Mouse (Mus musculus) E14TG2a.4 (cell line): ENCODE results near the gene Tmem265.

ENCODE experiments used
- H3K27me3 ChIP-seq: 2 replicates; pipeline ENCODE4 v1.6.1; 2014; ENCODE audit warnings: low read length, control low read depth; ENCODE audit not compliant: insufficient read depth
- H3K36me3 ChIP-seq: 2 replicates; pipeline ENCODE4 v1.6.1; 2014; ENCODE audit warnings: low read length, control low read depth; ENCODE audit not compliant: insufficient read depth
- H3K4me1 ChIP-seq: replicated peaks from 2 replicates; pipeline ENCODE4 v1.6.1; 2014; ENCODE audit warnings: low read depth, low read length, control low read depth
- H3K4me3 ChIP-seq: replicated peaks from 2 replicates; pipeline ENCODE4 v1.5.1; 2014; ENCODE audit warnings: mild to moderate bottlenecking, low read length
- H3K9me3 ChIP-seq: 2 replicates; pipeline ENCODE4 v1.6.1; 2014; ENCODE audit warnings: low read length, control low read depth
- CTCF ChIP-seq: conservative IDR thresholded peaks from 2 replicates; pipeline ENCODE4 v1.5.1; 2014; ENCODE audit warnings: low read length
- NANOG ChIP-seq: IDR thresholded peaks from 2 replicates; pipeline ENCODE4 v1.6.1; 2014; ENCODE audit warnings: borderline replicate concordance, low read length, mixed read lengths
- POU5F1 ChIP-seq: IDR thresholded peaks from 2 replicates; pipeline ENCODE4 v1.6.1; 2014; ENCODE audit warnings: low read length, borderline replicate concordance

Gene Tmem265

DNA sequence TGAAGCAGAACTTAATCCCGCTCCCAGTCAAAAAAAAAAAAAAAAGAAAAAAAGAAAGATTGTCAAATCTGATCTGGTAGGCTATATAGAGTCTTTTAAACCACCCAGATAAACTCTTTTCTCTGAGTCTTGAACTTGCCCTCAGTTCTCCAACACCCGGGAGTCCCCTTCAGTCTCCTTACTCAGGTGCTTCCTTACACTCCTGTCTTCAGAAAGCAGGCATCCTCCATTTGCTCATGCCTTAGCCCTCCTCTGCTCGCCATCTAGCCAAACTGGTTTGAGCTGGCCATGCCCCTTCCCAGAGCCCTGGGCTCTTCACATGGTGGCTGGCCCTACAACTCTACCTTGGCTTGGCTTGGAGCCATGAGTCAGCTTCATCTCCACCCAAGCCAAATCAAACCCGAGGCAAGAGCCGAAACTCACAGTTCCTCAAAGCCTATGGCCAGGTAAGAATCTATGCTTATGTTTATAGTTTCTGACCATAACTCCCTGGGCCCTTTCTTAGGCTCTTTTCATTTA is at the start of gene Tmem265:
Gene Tmem265, plus strand, starts transcription at position 51 of the 519 bp plus-strand sequence.
- peak within 1 kb of the TSS; percentile 54 for H3K4me3 ChIP-seq
- peaks cover 41% of the 10 kb centered on the region for H3K4me1 ChIP-seq
- H3K9me3 ChIP-seq: no peaks in the 10 kb centered on the region
- peaks cover 94% of the 10 kb centered on the region for H3K36me3 ChIP-seq
- no peaks in the 10 kb centered on the region for H3K27me3 ChIP-seq
- TF ChIP-seq NANOG (no peak), POU5F1 (no peak), CTCF (no peak)

DNA sequence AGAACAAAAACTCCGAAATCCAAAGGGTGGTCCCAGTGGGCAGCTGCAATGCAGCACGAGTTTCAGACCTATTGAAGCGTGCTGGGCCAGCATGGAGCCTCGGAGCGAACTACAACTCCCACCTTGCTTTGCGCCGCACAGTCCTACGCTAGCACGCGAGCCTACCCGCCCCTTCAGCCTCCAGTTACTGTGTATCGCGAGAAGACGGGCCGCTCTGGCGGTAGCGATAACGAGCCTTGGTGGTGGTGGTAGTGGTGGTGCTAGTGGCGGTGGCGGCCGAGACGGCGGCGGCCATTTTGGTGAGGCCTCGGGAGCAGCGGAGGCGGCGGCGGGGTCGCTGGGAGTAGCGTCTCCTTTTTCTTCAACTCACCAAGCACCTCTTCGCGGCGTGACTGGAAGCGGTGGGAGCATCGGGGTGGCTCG is 49.4 kb upstream of the Tmem265 start, which contains the start of gene Srcap:
Gene Srcap, plus strand, starts transcription at position 176 of the 423 bp plus-strand sequence.
- TF ChIP-seq NANOG (no peak), POU5F1 (no peak), CTCF (no peak)
- Histone ChIP-seq H3K36me3 (peaks cover 37% of the 10 kb centered on the region), H3K27me3 (no peaks in the 10 kb centered on the region), H3K9me3 (no peaks in the 10 kb centered on the region), H3K4me1 (peaks cover 58% of the 10 kb centered on the region), H3K4me3 (peak within 1 kb of the TSS; percentile 86)

DNA sequence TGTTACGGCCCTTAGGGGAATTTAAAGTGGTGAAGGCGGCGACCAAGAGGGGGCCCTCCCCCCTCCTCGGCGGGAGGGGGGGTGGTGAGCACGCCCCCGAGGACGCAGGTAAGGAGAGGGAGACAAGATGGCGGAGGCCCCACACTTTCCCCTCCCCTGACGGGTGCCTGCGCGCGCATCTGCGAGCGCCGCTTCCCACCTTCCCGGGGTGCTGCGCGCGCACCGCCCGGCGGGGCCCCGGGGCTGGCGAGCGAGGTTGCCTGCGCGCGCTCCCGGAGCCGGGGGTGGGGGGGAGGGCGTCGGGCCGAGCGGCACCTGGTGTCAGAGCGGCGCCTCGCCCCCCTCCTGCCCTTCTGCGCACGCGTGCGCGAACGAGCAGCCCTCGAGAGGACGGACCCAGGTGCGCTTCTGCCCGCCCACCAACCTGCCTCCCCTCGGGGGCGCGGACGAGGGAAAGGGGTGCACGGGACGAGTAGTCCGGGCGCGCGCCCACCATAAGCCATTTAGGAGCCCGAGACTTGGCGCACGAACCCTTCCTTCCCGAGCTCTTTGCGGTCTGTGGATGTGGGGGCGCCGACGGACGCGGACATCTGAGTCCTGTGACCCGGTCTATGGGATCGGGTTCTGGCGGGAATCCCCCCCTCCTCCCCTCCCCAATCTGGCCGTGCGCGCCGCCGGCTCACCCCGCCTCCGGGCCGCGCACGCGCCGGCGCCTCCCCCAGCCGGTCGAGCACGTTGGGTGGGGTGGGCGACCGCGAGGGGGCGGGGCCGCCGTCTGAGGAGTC is 48.8 kb upstream of the Tmem265 start:
- H3K27me3 ChIP-seq: no peaks in the 10 kb centered on the region
- TF ChIP-seq CTCF (no peak), NANOG (no peak), POU5F1 (no peak)
- H3K36me3 ChIP-seq: peaks cover 43% of the 10 kb centered on the region
- H3K4me3 ChIP-seq: peak overlapping the region; percentile 86
- H3K4me1 ChIP-seq: peaks cover 64% of the 10 kb centered on the region
- H3K9me3 ChIP-seq: no peaks in the 10 kb centered on the region

DNA sequence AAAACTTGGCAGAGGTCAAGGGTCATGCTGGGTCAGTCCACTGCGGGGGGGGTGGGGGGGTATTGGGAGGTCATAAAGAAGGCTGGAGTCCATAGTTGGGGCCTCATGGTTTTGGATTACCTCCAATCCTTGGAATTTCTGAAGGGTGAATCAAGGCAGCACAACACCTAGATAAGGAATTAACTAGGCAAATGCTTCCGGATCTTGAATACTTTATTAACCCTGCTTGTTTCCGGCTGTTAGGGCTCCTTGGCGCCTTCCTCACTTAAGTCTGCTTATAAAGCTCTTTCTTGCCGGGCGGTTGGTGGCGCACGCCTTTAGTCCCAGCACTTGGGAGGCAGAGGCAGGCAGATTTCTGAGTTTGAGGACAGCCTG is 48.2 kb upstream of the Tmem265 start:
- Histone ChIP-seq H3K4me3 (peak overlapping the region; percentile 81), H3K36me3 (peaks cover 49% of the 10 kb centered on the region), H3K9me3 (no peaks in the 10 kb centered on the region), H3K4me1 (peaks cover 70% of the 10 kb centered on the region), H3K27me3 (no peaks in the 10 kb centered on the region)
- no peak for TF ChIP-seq NANOG
- no peak for TF ChIP-seq POU5F1
- no peak for TF ChIP-seq CTCF

DNA sequence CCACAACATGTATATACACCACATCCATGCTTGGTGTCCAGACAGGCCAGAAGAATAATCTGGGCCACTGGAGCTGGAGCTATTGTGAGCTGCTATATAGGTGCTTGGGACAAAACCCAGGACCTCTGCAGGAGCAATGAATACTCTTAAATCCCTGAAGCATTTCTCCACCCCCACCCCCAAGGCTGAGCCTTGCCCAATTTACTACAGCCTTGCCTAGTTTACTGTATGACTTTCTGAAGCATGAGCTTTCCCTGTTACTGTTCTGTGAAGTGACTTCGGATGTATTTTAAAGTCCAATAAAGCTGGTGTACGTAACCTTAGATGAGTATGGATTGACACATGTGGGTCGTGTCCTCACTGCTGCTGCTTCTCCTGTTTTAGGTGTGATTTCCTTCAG is 47.4 kb upstream of the Tmem265 start:
- TF ChIP-seq CTCF: no peak
- no peak for TF ChIP-seq NANOG
- TF ChIP-seq POU5F1: no peak
- Histone ChIP-seq H3K4me1 (peaks cover 70% of the 10 kb centered on the region), H3K9me3 (no peaks in the 10 kb centered on the region), H3K27me3 (no peaks in the 10 kb centered on the region), H3K36me3 (peaks cover 54% of the 10 kb centered on the region), H3K4me3 (peak overlapping the region; percentile 81)

DNA sequence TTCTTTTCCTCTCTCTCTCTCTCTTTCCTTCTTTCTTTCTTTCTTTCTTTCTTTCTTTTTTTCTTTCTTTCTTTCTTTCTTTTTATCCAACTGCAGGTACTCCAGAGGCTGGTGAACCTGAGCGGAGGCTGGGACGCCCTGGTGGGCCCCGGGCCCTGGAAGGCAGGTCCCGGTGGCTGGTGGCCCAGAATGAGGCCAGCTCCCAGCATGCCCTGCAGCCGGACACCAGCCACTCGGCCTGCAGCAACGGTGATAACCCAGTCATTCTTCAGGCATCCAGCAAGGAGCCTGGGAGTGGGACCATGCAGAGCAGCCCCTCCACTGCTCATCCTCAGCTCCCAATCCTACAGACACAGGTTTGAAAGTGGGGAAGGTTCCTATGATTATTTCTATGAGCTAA is 45.3 kb upstream of the Tmem265 start:
- Histone ChIP-seq H3K27me3 (no peaks in the 10 kb centered on the region), H3K4me3 (peak overlapping the region; percentile 32; the same call in 1 of the 2 replicates), H3K36me3 (peaks cover 74% of the 10 kb centered on the region), H3K4me1 (peaks cover 51% of the 10 kb centered on the region), H3K9me3 (no peaks in the 10 kb centered on the region)
- no peak for TF ChIP-seq POU5F1
- TF ChIP-seq CTCF: no peak
- TF ChIP-seq NANOG: no peak

DNA sequence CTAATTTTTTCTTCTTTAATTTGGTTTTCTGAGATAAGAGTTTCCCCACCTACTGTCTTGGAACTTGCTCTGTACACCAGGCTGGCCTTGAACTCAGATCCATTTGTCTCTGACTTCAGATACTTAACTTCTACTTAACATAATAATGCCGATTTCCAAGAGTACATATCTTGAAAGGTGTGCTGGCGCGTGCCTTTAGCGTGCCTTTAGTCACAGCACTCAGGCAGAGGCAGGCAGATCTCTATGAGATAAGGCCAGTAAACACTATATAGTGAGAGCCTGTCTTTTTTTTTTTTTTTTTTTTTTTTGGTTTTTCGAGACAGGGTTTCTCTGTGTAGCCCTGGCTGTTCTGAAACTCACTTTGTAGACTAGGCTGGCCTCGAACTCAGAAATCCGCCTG is 44.8 kb upstream of the Tmem265 start:
- TF ChIP-seq POU5F1 (no peak), NANOG (peak; percentile 54; the same call in 1 of the 2 replicates)
- peaks cover 47% of the 10 kb centered on the region for H3K4me1 ChIP-seq
- no peaks in the 10 kb centered on the region for H3K9me3 ChIP-seq
- peak overlapping the region; percentile 32; the same call in 1 of the 2 replicates for H3K4me3 ChIP-seq
- H3K27me3 ChIP-seq: no peaks in the 10 kb centered on the region
- H3K36me3 ChIP-seq: peaks cover 79% of the 10 kb centered on the region

DNA sequence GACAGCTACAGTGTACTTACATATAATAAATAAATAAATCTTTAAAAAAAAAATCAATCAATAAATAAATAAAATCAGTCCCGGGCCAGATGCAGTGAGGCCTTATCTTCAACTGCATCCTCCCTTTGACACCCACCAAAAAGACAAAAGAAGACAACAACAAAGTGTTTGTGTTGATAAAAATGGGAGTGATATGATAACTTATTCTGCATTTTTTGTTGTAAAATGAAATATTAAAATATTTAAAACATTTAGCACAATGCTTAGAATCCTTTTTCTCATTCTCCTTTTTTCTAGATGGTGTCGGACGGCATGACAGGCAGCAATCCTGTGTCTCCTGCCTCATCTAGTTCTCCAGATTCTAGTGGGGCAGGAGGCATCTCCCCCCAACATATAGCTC is 41.9 kb upstream of the Tmem265 start, which contains the start of gene Gm42715:
Gene Gm42715, plus strand, starts transcription at position 301 of the 400 bp plus-strand sequence.
- TF ChIP-seq POU5F1 (no peak), CTCF (no peak), NANOG (no peak)
- H3K4me1 ChIP-seq: peaks cover 37% of the 10 kb centered on the region

More for the DNA sequence above, 41.9 kb upstream of the Tmem265 start, which contains the start of gene Gm42715:
- no peaks in the 10 kb centered on the region for H3K9me3 ChIP-seq
- no peaks in the 10 kb centered on the region for H3K27me3 ChIP-seq
- no peak within 1 kb of the TSS for H3K4me3 ChIP-seq
- peaks cover 99% of the 10 kb centered on the region for H3K36me3 ChIP-seq
